Mouse (Mus musculus) erythroblast, embryonic 14.5 days (primary cell): ENCODE measurements around the gene Cpt1a.

Experiments used
- GATA1 ChIP-seq: IDR thresholded peaks from 2 replicates; pipeline ENCODE4 v1.6.1; 2012; ENCODE audit warnings: low read length, inconsistent platforms, mixed read lengths
- TAL1 ChIP-seq: IDR thresholded peaks from 3 replicates; pipeline ENCODE4 v1.6.1; 2012; ENCODE audit warnings: low read length, inconsistent platforms, mixed read lengths

DNA sequence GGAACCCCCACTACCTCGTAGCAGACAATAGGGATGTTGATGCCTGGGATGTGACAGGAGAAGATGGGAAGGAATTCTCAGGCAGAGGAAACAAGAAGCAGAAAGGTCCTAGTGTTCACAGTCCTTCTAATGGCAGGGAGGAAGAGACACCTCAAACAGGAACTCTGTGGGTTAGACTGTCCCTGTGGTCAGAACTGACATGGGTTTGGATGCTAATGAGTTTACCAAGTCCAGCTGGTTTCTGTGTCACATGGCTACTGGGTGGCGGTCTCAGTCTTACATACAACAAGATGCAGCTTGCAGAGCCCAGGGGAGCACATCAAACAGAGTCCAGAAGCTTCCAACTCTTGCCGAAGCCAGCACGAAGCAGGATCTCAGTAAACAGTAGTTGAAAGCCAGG is 18.1 kb upstream of the Cpt1a start:
- TF ChIP-seq TAL1 = no peak
- no peak for TF ChIP-seq GATA1
